Mouse (Mus musculus) neural tube, embryonic 11.5 days (tissue): Measurements from ENCODE around the gene Cd69. TPM values are rescaled to one million over a fixed set of nuclear protein-coding genes. Genes with fewer than 3 reads are reported as not detected.
A peak's percentile ranks its signal among the peaks of the same experiment; 100 is the strongest.

Experiments
- ATAC-seq: fragments of 200-750 bp; cut with Nextera tagmentation; 2 replicates; pipeline ENCODE4 v1.8.0; 2017; ENCODE audit warnings: moderate number of reproducible peaks, mild to moderate bottlenecking, moderate TSS enrichment, moderate library complexity; ENCODE audit not compliant: insufficient read depth, low FRiP score, low TSS enrichment
- DNase-seq: peaks from one replicate; pipeline ENCODE4 v3.0.0-alpha.2; 2015; ENCODE audit warnings: low spot score
- H3K27ac ChIP-seq: fragments of 300-500 bp; sonication (generic); 2 replicates; pipeline ENCODE4 v1.5.1; 2014; ENCODE audit warnings: low read depth, mild to moderate bottlenecking, low read length
- H3K27me3 ChIP-seq: fragments of 300-500 bp; sonication (generic); 2 replicates; pipeline ENCODE4 v1.6.1; 2014; ENCODE audit warnings: mild to moderate bottlenecking, low read length, mixed read lengths; ENCODE audit not compliant: control insufficient read depth, insufficient read depth
- H3K36me3 ChIP-seq: fragments of 300-500 bp; sonication (generic); 2 replicates; pipeline ENCODE4 v1.6.1; 2014; ENCODE audit warnings: mild to moderate bottlenecking, low read length, moderate library complexity, mixed read lengths; ENCODE audit not compliant: control insufficient read depth, insufficient read depth
- H3K4me1 ChIP-seq: fragments of 300-500 bp; sonication (generic); 2 replicates; pipeline ENCODE4 v1.6.1; 2014; ENCODE audit warnings: low read length, mixed read lengths; ENCODE audit not compliant: control insufficient read depth, insufficient read depth
- H3K4me2 ChIP-seq: fragments of 300-500 bp; sonication (generic); 2 replicates; pipeline ENCODE4 v1.6.1; 2014; ENCODE audit warnings: low read depth, mild to moderate bottlenecking, moderate library complexity
- H3K4me3 ChIP-seq: fragments of 300-500 bp; sonication (generic); 2 replicates; pipeline ENCODE4 v1.5.1; 2014; ENCODE audit warnings: low read depth, low read length
- H3K9ac ChIP-seq: fragments of 300-500 bp; sonication (generic); 2 replicates; pipeline ENCODE4 v1.6.1; 2014; ENCODE audit warnings: mild to moderate bottlenecking, low read length
- H3K9me3 ChIP-seq: fragments of 300-500 bp; sonication (generic); 2 replicates; pipeline ENCODE4 v1.6.1; 2016; ENCODE audit warnings: low read length; ENCODE audit not compliant: control insufficient read depth
- WGBS: fragments of 180-500 bp; shearing (Covaris S2); extraction: QIAGEN DNeasy Blood & Tissue Kit; methylation state at CpG from one replicate; pipeline ENCODE4 v1.1.7; 2014; 5-methylcytosine and 5-hydroxymethylcytosine counted together
- polyA plus RNA-seq: library from polyadenylated mRNA; unstranded; fragments of >200 nt; fragmentation: Nextera tagmentation; extraction: Ambion mirVana; gene quantifications from 2 replicates; pipeline ENCODE4 v1.2.1, GENCODE M21; 2014

Gene Cd69
- polyA plus RNA-seq, 1 experiment from 2014 or later = not detected

GRCm38 (mm10) chr6:129239564-129240248 is 35.5 kb downstream of the Cd69 start:
- no peak overlapping the region for H3K4me2 ChIP-seq
- H3K27ac ChIP-seq = no peak overlapping the region
- no peak overlapping the region for H3K4me3 ChIP-seq
- ATAC-seq (no peak), DNase-seq (no peak)
- 89% methylated on average over 9 of the region's 9 CpGs for WGBS
- no peaks in the 10 kb centered on the region for H3K9me3 ChIP-seq
- H3K4me1 ChIP-seq = no peaks in the 10 kb centered on the region
- no peaks in the 10 kb centered on the region for H3K36me3 ChIP-seq
- no peak overlapping the region for H3K9ac ChIP-seq
- H3K27me3 ChIP-seq = no peaks in the 10 kb centered on the region

GRCm38 (mm10) chr6:129238275-129239038 is 36.8 kb downstream of the Cd69 start:
- no peaks in the 10 kb centered on the region for H3K4me1 ChIP-seq
- H3K4me2 ChIP-seq = peak overlapping the region; percentile 57
- H3K27ac ChIP-seq = no peak overlapping the region
- peak overlapping the region; percentile 7; the same call in 1 of the 2 replicates for H3K9ac ChIP-seq
- no peaks in the 10 kb centered on the region for H3K9me3 ChIP-seq
- peak overlapping the region; percentile 37 for H3K4me3 ChIP-seq
- H3K36me3 ChIP-seq = no peaks in the 10 kb centered on the region
- WGBS = 15% methylated on average over 14 of the region's 14 CpGs
- ATAC-seq = peak; percentile 58
- H3K27me3 ChIP-seq = no peaks in the 10 kb centered on the region
- DNase-seq = peak; percentile 30

- Histone ChIP-seq H3K27ac (no peak overlapping the region), H3K9ac (peak overlapping the region; percentile 7; the same call in 1 of the 2 replicates), H3K4me1 (no peaks in the 10 kb centered on the region), H3K4me2 (peak overlapping the region; percentile 57), H3K27me3 (no peaks in the 10 kb centered on the region), H3K4me3 (peak overlapping the region; percentile 37), H3K36me3 (no peaks in the 10 kb centered on the region), H3K9me3 (no peaks in the 10 kb centered on the region)
- WGBS = 23% methylated on average over 16 of the region's 16 CpGs
- ATAC-seq (peak; percentile 81), DNase-seq (peak; percentile 77)
Observed at GRCm38 (mm10) chr6:129237350-129238274, 37.6 kb downstream of the Cd69 start.

DNA sequence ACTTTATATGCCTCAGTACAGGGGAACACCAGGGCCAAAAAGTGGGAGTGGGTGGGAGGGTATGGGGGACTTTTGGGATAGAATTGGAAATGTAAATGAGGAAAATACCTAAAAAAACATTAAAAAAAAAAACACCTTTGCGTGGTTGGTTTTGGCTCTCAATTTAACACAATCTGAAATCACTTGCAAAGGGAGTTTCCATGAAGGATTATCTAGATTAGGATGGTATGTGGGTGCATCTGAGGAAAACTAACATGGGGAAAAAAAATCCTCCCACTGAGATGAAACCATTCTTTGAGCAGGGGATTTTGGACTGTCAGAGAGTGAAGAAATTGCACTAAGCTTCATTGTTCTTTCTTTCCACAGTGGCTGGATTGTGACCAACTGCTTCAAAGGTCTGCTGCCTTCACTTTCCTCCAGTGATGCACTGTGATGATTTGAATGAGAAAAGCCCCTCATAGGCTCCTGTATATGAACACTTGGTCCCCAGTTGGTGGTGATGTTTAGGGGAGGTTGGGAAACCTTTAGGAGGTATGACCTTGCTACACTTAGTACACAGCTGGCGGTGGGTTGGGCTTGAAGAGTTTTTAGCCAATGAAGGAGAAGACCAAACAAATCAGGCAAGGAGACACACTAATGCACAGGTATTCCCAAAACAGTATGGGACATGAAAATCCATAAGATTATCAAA is 38.4 kb downstream of the Cd69 start:
- DNase-seq (no peak), ATAC-seq (no peak)
- no peak overlapping the region for H3K9ac ChIP-seq
- H3K36me3 ChIP-seq = no peaks in the 10 kb centered on the region
- H3K9me3 ChIP-seq = no peaks in the 10 kb centered on the region
- no peaks in the 10 kb centered on the region for H3K4me1 ChIP-seq
- 93% methylated on average over 2 of the region's 2 CpGs for WGBS
- H3K4me3 ChIP-seq = no peak overlapping the region
- H3K4me2 ChIP-seq = no peak overlapping the region
- H3K27ac ChIP-seq = no peak overlapping the region
- H3K27me3 ChIP-seq = no peaks in the 10 kb centered on the region

- WGBS = 83% methylated on average over 5 of the region's 5 CpGs
Observed at GRCm38 (mm10) chr6:129235855-129236461, 39.3 kb downstream of the Cd69 start.

DNA sequence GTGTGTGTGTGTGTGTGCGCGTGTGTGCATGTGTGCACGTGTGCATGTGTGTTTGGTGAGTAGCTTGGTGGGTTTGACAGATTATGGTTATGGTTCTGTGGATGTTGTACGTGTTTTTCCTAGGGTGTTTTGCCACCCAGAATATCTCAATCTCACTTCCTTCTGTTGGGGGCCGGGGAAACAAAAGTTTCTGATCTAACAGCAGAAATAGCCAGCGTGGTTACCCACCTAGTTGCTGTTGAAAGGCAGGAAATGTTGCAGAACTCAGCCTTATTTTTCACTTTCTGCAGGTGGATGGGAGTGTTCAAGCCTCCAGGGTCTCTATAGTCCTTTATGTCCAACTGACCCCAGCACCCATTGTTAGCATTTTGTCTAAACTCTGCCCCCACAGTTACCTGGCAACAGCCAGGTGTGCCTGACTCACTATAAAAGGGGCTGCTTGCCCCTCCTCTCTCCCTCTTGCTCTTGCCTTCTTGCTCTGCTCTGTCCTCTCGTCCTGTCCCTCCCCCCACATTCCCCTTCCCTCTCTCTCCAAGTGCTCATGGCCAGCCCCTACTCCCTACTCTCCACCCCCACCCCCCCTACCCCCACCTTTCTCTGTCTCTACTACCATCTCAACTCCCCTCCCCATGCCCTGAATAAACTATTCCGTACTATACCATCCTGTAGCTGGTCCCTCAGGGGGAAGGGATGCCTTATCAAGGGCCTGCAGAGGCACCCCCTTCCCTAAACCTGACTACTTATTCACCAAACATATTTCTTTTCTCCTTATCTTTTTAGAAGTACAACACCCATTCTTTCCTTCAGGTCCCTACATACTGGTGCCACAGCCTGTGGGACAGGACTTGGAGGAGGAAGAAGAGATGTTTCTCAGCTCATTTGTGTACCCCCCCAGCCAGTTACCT is 40.5 kb downstream of the Cd69 start:
- Histone ChIP-seq H3K4me2 (no peak overlapping the region), H3K4me3 (no peak overlapping the region), H3K9ac (no peak overlapping the region), H3K9me3 (no peaks in the 10 kb centered on the region), H3K27ac (no peak overlapping the region), H3K27me3 (no peaks in the 10 kb centered on the region), H3K36me3 (no peaks in the 10 kb centered on the region), H3K4me1 (no peaks in the 10 kb centered on the region)
- DNase-seq = no peak
- WGBS = 76% methylated on average over 8 of the region's 8 CpGs
- no peak for ATAC-seq

More at GRCm38 (mm10) chr6:129235855-129236461, 39.3 kb downstream of the Cd69 start:
- Histone ChIP-seq H3K27ac (no peak overlapping the region), H3K9me3 (no peaks in the 10 kb centered on the region), H3K4me2 (no peak overlapping the region), H3K9ac (no peak overlapping the region), H3K4me1 (no peaks in the 10 kb centered on the region), H3K27me3 (no peaks in the 10 kb centered on the region), H3K36me3 (no peaks in the 10 kb centered on the region), H3K4me3 (no peak overlapping the region)
- no peak for ATAC-seq
- DNase-seq = no peak

DNA sequence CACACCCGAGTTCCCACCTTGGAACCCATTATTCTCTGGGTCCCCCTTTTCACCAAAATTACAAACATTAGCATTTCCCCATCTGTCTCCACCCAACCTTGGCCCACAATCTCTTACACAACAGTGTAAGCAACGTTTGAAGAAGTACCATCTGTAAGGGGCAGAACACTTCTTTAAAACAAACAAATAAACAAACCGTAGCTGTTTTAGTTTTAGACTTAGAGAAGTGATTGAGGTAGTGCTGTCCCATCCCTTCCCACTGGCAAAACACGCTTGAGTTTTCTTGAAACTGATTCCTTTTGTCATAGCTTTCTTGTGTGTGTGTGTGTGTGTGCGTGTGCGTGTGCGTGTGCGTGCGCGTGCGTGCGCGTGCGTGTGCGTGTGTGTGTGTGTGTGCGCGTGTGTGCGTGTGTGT is 41.3 kb downstream of the Cd69 start:
- Histone ChIP-seq H3K9me3 (no peaks in the 10 kb centered on the region), H3K4me3 (no peak overlapping the region), H3K9ac (no peak overlapping the region), H3K4me1 (no peaks in the 10 kb centered on the region), H3K27me3 (no peaks in the 10 kb centered on the region), H3K36me3 (no peaks in the 10 kb centered on the region), H3K27ac (no peak overlapping the region), H3K4me2 (no peak overlapping the region)
- ATAC-seq (no peak), DNase-seq (no peak)
- 83% methylated on average over 10 of the region's 18 CpGs for WGBS
